Mouse (Mus musculus) thymus, adult 18-20 months (tissue): ENCODE results near the gene Gm49388.

Experiments used
- DNase-seq, 2 experiments: peaks; one replicate each; pipeline ENCODE4 v3.0.0; 2022; ENCODE audit warnings: mixed read lengths in 2 of 2

Gm49388 gene

GRCm38 (mm10) chr7:127785308-127785707 lies at the start of gene Gm49388:
Gene Gm49388 (plus strand): TSS chr7:127785608.
- DNase-seq = no peak

- peak; percentile 45 to 60 for DNase-seq
Observed at GRCm38 (mm10) chr7:127744366-127745045, 40.9 kb upstream of the Gm49388 start, which contains the start of gene Fbxl19. Gene Fbxl19 (plus strand): TSS chr7:127744543.

- DNase-seq = peak; percentile 80 to 89
Observed at GRCm38 (mm10) chr7:127745251-127745651, 40.2 kb upstream of the Gm49388 start.

- peak; percentile 71 to 78 for DNase-seq
Observed at GRCm38 (mm10) chr7:127745652-127746493, 39.5 kb upstream of the Gm49388 start.

- DNase-seq = peak in 1 of 2 experiments; percentile 34
Observed at GRCm38 (mm10) chr7:127746494-127747491, 38.6 kb upstream of the Gm49388 start.

- DNase-seq = no peak
Observed at GRCm38 (mm10) chr7:127747559-127748234, 37.7 kb upstream of the Gm49388 start.

- DNase-seq = no peak
Observed at GRCm38 (mm10) chr7:127748235-127748560, 37.2 kb upstream of the Gm49388 start.

- no peak for DNase-seq
Observed at GRCm38 (mm10) chr7:127750131-127751127, 35.0 kb upstream of the Gm49388 start.

GRCm38 (mm10) chr7:127751619-127752018 lies 33.8 kb upstream of the Gm49388 start:
- DNase-seq = no peak

GRCm38 (mm10) chr7:127752069-127752468 lies 33.3 kb upstream of the Gm49388 start:
- no peak for DNase-seq

GRCm38 (mm10) chr7:127753158-127753557 lies 32.2 kb upstream of the Gm49388 start:
- no peak for DNase-seq

- DNase-seq = no peak
Observed at GRCm38 (mm10) chr7:127753741-127754140, 31.7 kb upstream of the Gm49388 start.

GRCm38 (mm10) chr7:127759716-127760115 lies 25.7 kb upstream of the Gm49388 start:
- no peak for DNase-seq

GRCm38 (mm10) chr7:127760478-127760877 lies 24.9 kb upstream of the Gm49388 start:
- no peak for DNase-seq

GRCm38 (mm10) chr7:127761026-127761425 lies 24.4 kb upstream of the Gm49388 start:
- DNase-seq = no peak

GRCm38 (mm10) chr7:127763642-127764041 lies 21.8 kb upstream of the Gm49388 start:
- DNase-seq = no peak

GRCm38 (mm10) chr7:127765756-127766155 lies 19.7 kb upstream of the Gm49388 start:
- DNase-seq = no peak

- no peak for DNase-seq
Observed at GRCm38 (mm10) chr7:127766851-127767609, 18.4 kb upstream of the Gm49388 start.

GRCm38 (mm10) chr7:127767671-127768345 lies 17.6 kb upstream of the Gm49388 start:
- no peak for DNase-seq
